Mouse (Mus musculus) C2C12 (cell line): Measurements from ENCODE around the gene Slc4a4.

Experiments used
- CEBPB ChIP-seq: IDR thresholded peaks from one replicate; pipeline ENCODE4 v1.6.1; 2011; ENCODE audit warnings: low read depth, mild to moderate bottlenecking, control low read depth, moderate library complexity
- CTCF ChIP-seq: IDR thresholded peaks from one replicate; pipeline ENCODE4 v1.5.1; 2011; ENCODE audit not compliant: control insufficient read depth, insufficient read depth, insufficient read length
- MAX ChIP-seq: IDR thresholded peaks from one replicate; pipeline ENCODE4 v1.6.1; 2011; ENCODE audit warnings: mild to moderate bottlenecking, control low read depth

GRCm38 (mm10) chr5:89209973-89210703, 323.5 kb downstream of the Slc4a4 start:
- TF ChIP-seq MAX (no peak), CTCF (no peak), CEBPB (no peak)
